Comparison of ENCODE assay signal across 21 mouse cellular contexts in genomic region chr4:59298719-59299496, GRCm38 (mm10).
A peak's percentile ranks its signal among the peaks of the same experiment; 100 is the strongest.
DNase-seq lines count a peak whose midpoint lies in the region; ATAC-seq and TF ChIP-seq lines count a peak whose summit lies in the region.
"Had no signal": no experiment of that assay in that cellular context is flagged by ENCODE, and none has a peak within 500 bp of the region (broad histone marks: within the 10 kb centered on the region; RNA-seq: fewer than 3 reads in every experiment).

No protein-coding gene starts in this region.

- ATAC-seq in granulocyte monocyte progenitor cell, adult 5-6 weeks (replicated peaks; ENCODE audit: poor library complexity, severe bottlenecking) = peak; percentile 78
- ATAC-seq in intestine, embryonic 16.5 days = no peak
- ATAC-seq: forebrain, embryonic 16.5 days; midbrain, embryonic 15.5 days had no signal

- no peak overlapping the region for H3K4me3 ChIP-seq in CH12.LX (replicated peaks in 1 of 3; ENCODE audit: low read depth in 2 of 3, low read length in 2 of 3, poor library complexity in 1 of 3)
- no peak overlapping the region for H3K4me3 ChIP-seq in intestine, embryonic 16.5 days (ENCODE audit: low read length)
- H3K4me3 ChIP-seq: embryonic facial prominence, embryonic 13.5 days; hindbrain, embryonic 10.5 days; left cerebral cortex, adult 2 months; midbrain, embryonic 15.5 days had no signal

- no peak for TF ChIP-seq CTCF in CH12.LX (conservative IDR thresholded peaks at IDR 0.05 in 1 of 2, IDR thresholded peaks at IDR 0.05 in 1 of 2; ENCODE audit: low read depth in 2 of 2, low read length in 2 of 2)

- H3K27ac ChIP-seq in CH12.LX (ENCODE audit: insufficient read depth, low read depth) = no peak overlapping the region
- no peak overlapping the region for H3K27ac ChIP-seq in intestine, embryonic 16.5 days (ENCODE audit: low read length)
- H3K27ac ChIP-seq: embryonic facial prominence, embryonic 13.5 days; hindbrain, embryonic 10.5 days; left cerebral cortex, adult 2 months; midbrain, embryonic 15.5 days; stomach, postnatal 0 days had no signal

- no peaks in the 10 kb centered on the region for H3K36me3 ChIP-seq in CH12.LX (replicated peaks in 1 of 2; ENCODE audit: control insufficient read depth in 1 of 2, insufficient read depth in 1 of 2, low read length in 1 of 2)
- H3K36me3 ChIP-seq in intestine, embryonic 16.5 days (ENCODE audit: control insufficient read depth, insufficient read depth, low read length) = no peaks in the 10 kb centered on the region
- H3K36me3 ChIP-seq: embryonic facial prominence, embryonic 13.5 days; hindbrain, embryonic 10.5 days; midbrain, embryonic 15.5 days had no signal

- DNase-seq in lung, postnatal 10 days = peak; percentile 9
- no peak for DNase-seq in lung, postnatal 4 days
- DNase-seq in CH12.LX (ENCODE audit: extremely low read depth) = no peak
- DNase-seq in layer of hippocampus, adult 8-10 months (ENCODE audit: low spot score in 2 of 2) = no peak
- DNase-seq in right cerebral cortex, postnatal 4 days = no peak
- DNase-seq: cerebellum, adult 2 months; gastrocnemius, postnatal 25 days; kidney, adult 9 months; kidney, postnatal 36 days; layer of hippocampus, adult 9-11 months; left cerebral cortex, postnatal 4 days; liver; retina, postnatal 1 day had no signal

- 0 out of 2 replicates have a peak, but pooled peaks have one; percentile 12 for TF ChIP-seq EP300 in CH12.LX (IDR thresholded peaks at IDR 0.05; ENCODE audit: low read length)

- H3K9ac ChIP-seq in CH12.LX (ENCODE audit: insufficient read depth, low read depth) = no peak overlapping the region
- H3K9ac ChIP-seq in intestine, embryonic 16.5 days (ENCODE audit: low read depth, low read length) = no peak overlapping the region
- H3K9ac ChIP-seq: embryonic facial prominence, embryonic 13.5 days; midbrain, embryonic 15.5 days had no signal

- dilution Hi-C loops in CH12.LX (cut with MboI; ENCODE audit: extremely low pct_ligation_motif_present, extremely low pct_unique_long_range_greater_than_20kb, low sequenced_read_pairs) = no loop called here

- peaks cover 2% of the 10 kb centered on the region for H3K9me3 ChIP-seq in CH12.LX (replicated peaks; ENCODE audit: low read length)
- no peaks in the 10 kb centered on the region for H3K9me3 ChIP-seq in intestine, embryonic 16.5 days (ENCODE audit: control insufficient read depth, low read length)
- H3K9me3 ChIP-seq: embryonic facial prominence, embryonic 13.5 days; hindbrain, embryonic 10.5 days; midbrain, embryonic 15.5 days had no signal

- whole genome bisulfite sequencing in intestine, embryonic 16.5 days = 69% methylated on average over 7 of the region's 7 CpGs

- no peak for TF ChIP-seq POLR2A in CH12.LX (IDR thresholded peaks at IDR 0.05; ENCODE audit: low read depth, low read length)

- H3K27me3 ChIP-seq in CH12.LX (replicated peaks) = no peaks in the 10 kb centered on the region
- H3K27me3 ChIP-seq in intestine, embryonic 16.5 days (replicated peaks; ENCODE audit: control insufficient read depth, insufficient read depth, low read length) = no peaks in the 10 kb centered on the region
- H3K27me3 ChIP-seq: embryonic facial prominence, embryonic 13.5 days; midbrain, embryonic 15.5 days had no signal

- in situ Hi-C loops in CH12.LX (cut with MboI; ENCODE audit: low pct_ligation_motif_present, low pct_unique_long_range_greater_than_20kb, low sequenced_read_pairs) = no loop called here

- peaks cover 17 to 37% of the 10 kb centered on the region in 2 experiments for H3K4me1 ChIP-seq in CH12.LX (ENCODE audit: control insufficient read depth in 1 of 2, insufficient read depth in 2 of 2)
- H3K4me1 ChIP-seq in intestine, embryonic 16.5 days (ENCODE audit: control insufficient read depth, insufficient read depth, low read length) = no peaks in the 10 kb centered on the region
- H3K4me1 ChIP-seq: hindbrain, embryonic 10.5 days; midbrain, embryonic 15.5 days had no signal

- no peak for TF ChIP-seq RAD21 in CH12.LX (IDR thresholded peaks at IDR 0.05; ENCODE audit: low read depth, low read length)

- H3K79me2 ChIP-seq in CH12.LX (replicated peaks; ENCODE audit: control insufficient read depth, extremely low read depth, insufficient read depth, poor library complexity, severe bottlenecking) = no peaks in the 10 kb centered on the region

- H3K4me2 ChIP-seq in CH12.LX (ENCODE audit: insufficient read depth, low read depth, poor library complexity, severe bottlenecking) = no peak overlapping the region
- H3K4me2 ChIP-seq in intestine, embryonic 16.5 days (ENCODE audit: low read depth, low read length) = no peak overlapping the region
- H3K4me2 ChIP-seq: embryonic facial prominence, embryonic 13.5 days; midbrain, embryonic 15.5 days had no signal

TF ChIP-seq in CH12.LX, 34 proteins besides CTCF, POLR2A, EP300 and RAD21:
- TF ChIP-seq ELF1 (IDR thresholded peaks at IDR 0.05; ENCODE audit: low read depth, low read length) (0 out of 2 replicates have a peak, but pooled peaks have one; percentile 30), IRF4 (IDR thresholded peaks at IDR 0.05; ENCODE audit: low read depth, low read length) (peak; percentile 9; the same call in 1 of the 2 replicates), ZNF384 (IDR thresholded peaks at IDR 0.05; ENCODE audit: low read depth, low read length) (no peak), UBTF (IDR thresholded peaks at IDR 0.05; ENCODE audit: low read depth, low read length) (no peak)
